Mouse (Mus musculus) small intestine, adult 2 months (tissue): ENCODE measurements around the gene Mblac2.

Experiments used
- CTCF ChIP-seq: fragments of 200-500 bp; IDR thresholded peaks from 2 replicates; pipeline ENCODE4 v1.5.1; 2012; ENCODE audit warnings: low read depth, mild to moderate bottlenecking, control low read depth, inconsistent platforms, low read length, moderate library complexity, mixed read lengths; ENCODE audit not compliant: insufficient replicate concordance, insufficient read length; ENCODE audit errors: extremely low read depth
- POLR2A ChIP-seq: fragments of 200-500 bp; IDR thresholded peaks from 2 replicates; pipeline ENCODE4 v1.6.1; 2012; ENCODE audit warnings: low read depth, mild to moderate bottlenecking, control low read depth, inconsistent platforms, low read length, moderate library complexity

DNA sequence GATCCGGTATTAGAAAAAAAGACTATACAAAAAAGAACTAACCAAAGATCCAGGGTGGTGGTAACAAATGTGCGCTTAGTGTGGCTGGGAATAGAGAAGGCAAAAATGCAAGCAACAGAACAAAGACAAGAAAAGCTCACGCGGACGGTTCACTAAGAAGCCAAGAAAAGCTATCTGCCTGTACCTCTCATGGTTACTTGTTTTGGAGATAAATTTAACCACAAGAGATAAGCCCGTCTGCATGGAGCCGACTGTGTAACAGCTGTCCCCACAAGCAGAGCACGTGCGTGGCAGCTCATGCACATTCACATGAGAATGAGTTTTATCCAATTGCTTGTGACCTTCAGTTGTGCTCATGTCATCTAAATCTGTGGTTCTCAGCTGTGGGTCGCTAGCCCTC lies 20.7 kb upstream of the Mblac2 start:
- TF ChIP-seq POLR2A (no peak), CTCF (no peak)
